Mouse (Mus musculus) lung, postnatal 0 days (tissue): Measurements from ENCODE around the gene Btbd35f7. TPM values are rescaled to one million over a fixed set of nuclear protein-coding genes. Genes with fewer than 3 reads are reported as not detected.
"Not testable (repeated sequence)": the region's sequence is repeated elsewhere in the genome, so short reads cannot be mapped to it uniquely, and the experiment has no call there.

Experiments used
- ATAC-seq: fragments of 200-750 bp; cut with Nextera tagmentation; 2 replicates; pipeline ENCODE4 v1.8.0; 2017; ENCODE audit warnings: moderate library complexity
- DNase-seq: peaks from one replicate; pipeline ENCODE4 v3.0.0-alpha.2; 2016; ENCODE audit warnings: low spot score
- H3K27ac ChIP-seq: fragments of 300-500 bp; sonication (generic); 2 replicates; pipeline ENCODE4 v1.5.1; 2014; ENCODE audit warnings: antibody characterized with exemption, mild to moderate bottlenecking, low read length, mixed read lengths
- H3K27me3 ChIP-seq: fragments of 300-500 bp; sonication (generic); replicated peaks from 2 replicates; pipeline ENCODE4 v1.6.1; 2014; ENCODE audit warnings: low read length, mixed read lengths; ENCODE audit not compliant: insufficient read depth
- H3K36me3 ChIP-seq: fragments of 300-500 bp; sonication (generic); 2 replicates; pipeline ENCODE4 v1.6.1; 2014; ENCODE audit warnings: low read length, mixed read lengths; ENCODE audit not compliant: insufficient read depth
- H3K4me1 ChIP-seq: fragments of 300-500 bp; sonication (generic); 2 replicates; pipeline ENCODE4 v1.6.1; 2014; ENCODE audit warnings: antibody characterized with exemption, low read depth, low read length, mixed read lengths; ENCODE audit not compliant: insufficient read depth
- H3K4me2 ChIP-seq: fragments of 300-500 bp; sonication (generic); replicated peaks from 2 replicates; pipeline ENCODE4 v1.6.1; 2014; ENCODE audit warnings: low read depth, mild to moderate bottlenecking, low read length, moderate library complexity, mixed read lengths
- H3K4me3 ChIP-seq: fragments of 300-500 bp; sonication (generic); 2 replicates; pipeline ENCODE4 v1.5.1; 2014; ENCODE audit warnings: low read depth, low read length
- H3K9ac ChIP-seq: fragments of 300-500 bp; sonication (generic); replicated peaks from 2 replicates; pipeline ENCODE4 v1.6.1; 2014; ENCODE audit warnings: low read depth, mild to moderate bottlenecking
- H3K9me3 ChIP-seq: fragments of 300-500 bp; sonication (generic); 2 replicates; pipeline ENCODE4 v1.6.1; 2016; ENCODE audit warnings: low read length, mixed read lengths
- WGBS: fragments of 180-500 bp; shearing (Covaris S2); extraction: QIAGEN DNeasy Blood & Tissue Kit; methylation state at CpG from one replicate; pipeline ENCODE4 v1.1.7; 2014; 5-methylcytosine and 5-hydroxymethylcytosine counted together
- polyA plus RNA-seq: library from polyadenylated mRNA; unstranded; fragments of >200 nt; fragmentation: Nextera tagmentation; extraction: Ambion mirVana; gene quantifications from 2 replicates; pipeline ENCODE4 v1.2.1, GENCODE M21; 2015

Gene Btbd35f7
- not detected in 2 replicates for polyA plus RNA-seq

DNA sequence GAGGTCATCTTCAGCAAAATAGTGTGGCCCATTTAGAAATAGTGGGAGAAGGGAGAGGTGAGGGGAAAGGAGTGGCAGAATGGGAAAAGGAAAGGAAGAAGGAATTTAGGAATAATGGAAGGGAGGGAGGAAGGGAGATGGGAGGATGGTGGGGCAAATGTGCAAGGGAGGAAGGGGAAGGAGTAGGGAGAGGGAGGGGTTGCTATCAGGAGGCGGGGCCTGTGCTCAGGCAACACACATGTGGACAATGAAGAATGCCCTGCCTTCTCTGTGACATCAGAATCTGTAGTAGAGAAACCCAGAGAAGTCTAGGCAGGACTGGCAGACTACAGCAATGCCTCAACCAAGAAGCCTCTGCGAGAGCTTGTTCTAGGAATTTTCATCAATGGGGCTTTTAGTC, at the start of gene Btbd35f7:
TSS of gene Btbd35f7 (plus strand) at position 301 of the 400 bp plus-strand sequence.
- not testable (repeated sequence) for H3K36me3 ChIP-seq, H3K27me3 ChIP-seq, H3K4me3 ChIP-seq, ATAC-seq, H3K4me1 ChIP-seq, H3K27ac ChIP-seq, H3K9me3 ChIP-seq, H3K4me2 ChIP-seq, H3K9ac ChIP-seq, DNase-seq
- WGBS: no CpG with 5 or more reads among the region's 2 CpGs

Other genes with a start within 250 kb of the Btbd35f7 start
- not detected in 2 replicates for gene Mycs, start 199.8 kb upstream of the Btbd35f7 start, polyA plus RNA-seq